Mouse (Mus musculus) embryonic fibroblast, embryonic 13.5 days (primary cell): ENCODE measurements around the gene Aprt.

Experiments used
- CTCF ChIP-seq: IDR thresholded peaks from 2 replicates; pipeline ENCODE4 v1.5.1; 2011; ENCODE audit warnings: mild to moderate bottlenecking, control low read depth, low read length, moderate library complexity, borderline replicate concordance; ENCODE audit not compliant: insufficient read depth
- POLR2A ChIP-seq: IDR thresholded peaks from 2 replicates; pipeline ENCODE4 v1.6.1; 2011; ENCODE audit warnings: low read depth, mild to moderate bottlenecking, control low read depth, low read length, moderate library complexity

GRCm38 (mm10) chr8:122575286-122575685 is 1.4 kb downstream of the Aprt start:
- TF ChIP-seq CTCF (no peak), POLR2A (no peak)
